23 mouse cellular contexts compared by ENCODE assay signal in genomic region chr5:139402106-139402505, GRCm38 (mm10). TPM values are rescaled to one million over a fixed set of nuclear protein-coding genes. Genes with fewer than 3 reads are reported as not detected.
DNase-seq lines count a peak whose midpoint lies in the region; ATAC-seq and TF ChIP-seq lines count a peak whose summit lies in the region.
"Had no signal": no experiment of that assay in that cellular context is flagged by ENCODE, and none has a peak within 500 bp of the region (broad histone marks: within the 10 kb centered on the region; RNA-seq: fewer than 3 reads in every experiment).

No protein-coding gene starts in this region.

- no peaks in the 10 kb centered on the region for H3K4me1 ChIP-seq in midbrain, postnatal 0 days (ENCODE audit: insufficient read depth, low read length)
- peaks cover 21% of the 10 kb centered on the region for H3K4me1 ChIP-seq in midbrain, embryonic 10.5 days

- 97% methylated on average over 2 of the region's 2 CpGs for WGBS in midbrain, postnatal 0 days
- WGBS in midbrain, embryonic 10.5 days, result 90% methylated on average over 2 of the region's 2 CpGs

- H3K9ac ChIP-seq in midbrain, postnatal 0 days (replicated peaks; ENCODE audit: low read length, poor library complexity, severe bottlenecking), result 0 out of 2 replicates have a peak overlapping the region, but pooled peaks have one; percentile 8
- H3K9ac ChIP-seq: embryonic facial prominence, embryonic 12.5 days; forebrain, embryonic 13.5 days; forebrain, embryonic 15.5 days had no signal

- ATAC-seq in midbrain, postnatal 0 days (ENCODE audit: low FRiP score), result no peak
- ATAC-seq: forebrain, embryonic 13.5 days; forebrain, embryonic 15.5 days had no signal

- H3K36me3 ChIP-seq in midbrain, postnatal 0 days (ENCODE audit: insufficient read depth, low read length), result no peaks in the 10 kb centered on the region
- H3K36me3 ChIP-seq in midbrain, embryonic 10.5 days, result no peaks in the 10 kb centered on the region
- H3K36me3 ChIP-seq: embryonic facial prominence, embryonic 12.5 days; forebrain, embryonic 15.5 days had no signal

- H3K9me3 ChIP-seq in midbrain, postnatal 0 days (ENCODE audit: low read length), result no peaks in the 10 kb centered on the region
- H3K9me3 ChIP-seq in midbrain, embryonic 10.5 days (replicated peaks), result no peaks in the 10 kb centered on the region
- H3K9me3 ChIP-seq: embryonic facial prominence, embryonic 10.5 days; embryonic facial prominence, embryonic 12.5 days; forebrain, embryonic 13.5 days; forebrain, embryonic 15.5 days had no signal

- no peak for DNase-seq in layer of hippocampus, adult 2 months (ENCODE audit: low spot score in 2 of 2)
- DNase-seq in layer of hippocampus, postnatal 25 days (ENCODE audit: extremely low spot score in 1 of 2, low spot score in 1 of 2), result no peak
- DNase-seq in midbrain, postnatal 0 days (ENCODE audit: low spot score), result no peak
- no peak for DNase-seq in midbrain, embryonic 10.5 days (ENCODE audit: low spot score)
- DNase-seq in telencephalon, adult 2 months (ENCODE audit: low read depth, low spot score), result peak; percentile 55
- DNase-seq in thymus, postnatal 36 days, result no peak
- DNase-seq: adrenal gland, adult 2 months; adrenal gland, postnatal 10 days; adrenal gland, postnatal 25 days; cerebellum, adult 11-12 months; cerebellum, adult 2 months; cerebellum, adult 9-10 months; cerebellum, postnatal 25 days had no signal

- TF ChIP-seq CTCF in layer of hippocampus, adult 2 months (conservative IDR thresholded peaks at IDR 0.05), result no peak
- TF ChIP-seq CTCF in midbrain, postnatal 0 days (IDR thresholded peaks at IDR 0.05), result no peak

- no peaks in the 10 kb centered on the region for H3K27me3 ChIP-seq in midbrain, postnatal 0 days (ENCODE audit: insufficient read depth, low read length)
- H3K27me3 ChIP-seq in midbrain, embryonic 10.5 days (ENCODE audit: low read depth, poor library complexity, severe bottlenecking), result no peaks in the 10 kb centered on the region
- H3K27me3 ChIP-seq: embryonic facial prominence, embryonic 12.5 days; forebrain, embryonic 13.5 days; forebrain, embryonic 15.5 days had no signal

- H3K27ac ChIP-seq in layer of hippocampus, adult 2 months, result peak overlapping the region; percentile 15; the same call in 1 of the 2 replicates
- no peak overlapping the region for H3K27ac ChIP-seq in midbrain, postnatal 0 days (ENCODE audit: low read depth, low read length)
- no peak overlapping the region for H3K27ac ChIP-seq in midbrain, embryonic 10.5 days (replicated peaks)
- H3K27ac ChIP-seq: embryonic facial prominence, embryonic 10.5 days; embryonic facial prominence, embryonic 12.5 days; forebrain, embryonic 13.5 days; forebrain, embryonic 15.5 days had no signal

- no peak overlapping the region for H3K4me3 ChIP-seq in layer of hippocampus, adult 2 months
- H3K4me3 ChIP-seq in midbrain, postnatal 0 days (ENCODE audit: low read depth, low read length), result no peak overlapping the region
- no peak overlapping the region for H3K4me3 ChIP-seq in midbrain, embryonic 10.5 days
- H3K4me3 ChIP-seq: embryonic facial prominence, embryonic 10.5 days; embryonic facial prominence, embryonic 12.5 days; forebrain, embryonic 13.5 days; forebrain, embryonic 15.5 days had no signal

- no peak overlapping the region for H3K4me2 ChIP-seq in midbrain, postnatal 0 days (ENCODE audit: low read depth, low read length, poor library complexity, severe bottlenecking)
- H3K4me2 ChIP-seq: embryonic facial prominence, embryonic 12.5 days; forebrain, embryonic 13.5 days; forebrain, embryonic 15.5 days had no signal

RNA-seq across cellular contexts. Expression of gene C130050O18Rik, which starts 3.0 kb away (rescaled TPM):
- total RNA-seq in layer of hippocampus, adult 2 months (2021), result under 1 TPM in 1 of 2 experiments, not detected in 1; 0.18 TPM
- under 1 TPM; 0.25 to 0.33 TPM for total RNA-seq in layer of hippocampus, postnatal 25 days (2021)
- total RNA-seq in midbrain, postnatal 0 days (2014; rRNA removed), result 0.19 TPM in 1 of 2 replicates, not detected in the other
- 0.17 TPM in 1 of 2 replicates, not detected in the other for polyA plus RNA-seq in midbrain, postnatal 0 days (2015; fragmentation: Nextera tagmentation; extraction: Ambion mirVana)
- 0.32 and 0.39 TPM in 2 replicates for polyA plus RNA-seq in midbrain, embryonic 10.5 days (2016; fragmentation: Nextera tagmentation; extraction: Ambion mirVana)

RNA-seq across cellular contexts. Expression of gene Gper1, which starts 20.8 kb away (rescaled TPM):
- total RNA-seq in layer of hippocampus, adult 2 months (2021), result 1 to 10 TPM; 2.1 to 2.4 TPM
- 1 to 10 TPM; 2.3 to 2.8 TPM for total RNA-seq in layer of hippocampus, postnatal 25 days (2021)
- 5.8 and 8.9 TPM in 2 replicates for total RNA-seq in midbrain, postnatal 0 days (2014; rRNA removed)
- 5.8 and 7.1 TPM in 2 replicates for polyA plus RNA-seq in midbrain, postnatal 0 days (2015; fragmentation: Nextera tagmentation; extraction: Ambion mirVana)
- 0.77 and 2.5 TPM in 2 replicates for polyA plus RNA-seq in midbrain, embryonic 10.5 days (2016; fragmentation: Nextera tagmentation; extraction: Ambion mirVana)

RNA-seq across cellular contexts. Expression of gene Gpr146, which starts 24.6 kb away (rescaled TPM):
- total RNA-seq in layer of hippocampus, adult 2 months (2021), result 10 to 100 TPM; 11.5 to 12.8 TPM
- total RNA-seq in layer of hippocampus, postnatal 25 days (2021), result 10 to 100 TPM; 12.7 to 13.1 TPM
- total RNA-seq in midbrain, postnatal 0 days (2014; rRNA removed), result 4.1 and 5.6 TPM in 2 replicates
- polyA plus RNA-seq in midbrain, postnatal 0 days (2015; fragmentation: Nextera tagmentation; extraction: Ambion mirVana), result 3.0 and 3.9 TPM in 2 replicates
- polyA plus RNA-seq in midbrain, embryonic 10.5 days (2016; fragmentation: Nextera tagmentation; extraction: Ambion mirVana), result 1.7 and 2.0 TPM in 2 replicates

RNA-seq across cellular contexts. Expression of gene Cyp2w1, which starts 49.7 kb away (rescaled TPM):
- total RNA-seq in layer of hippocampus, adult 2 months (2021), result not detected
- not detected for total RNA-seq in layer of hippocampus, postnatal 25 days (2021)
- not detected in 2 replicates for total RNA-seq in midbrain, postnatal 0 days (2014; rRNA removed)
- polyA plus RNA-seq in midbrain, postnatal 0 days (2015; fragmentation: Nextera tagmentation; extraction: Ambion mirVana), result not detected in 2 replicates
- polyA plus RNA-seq in midbrain, embryonic 10.5 days (2016; fragmentation: Nextera tagmentation; extraction: Ambion mirVana), result not detected in 2 replicates
- total RNA-seq: adrenal gland, adult 2 months; adrenal gland, postnatal 10 days; adrenal gland, postnatal 25 days; adrenal gland, postnatal 4 days; ES-E14; MEL had no signal
- polyA plus RNA-seq: adrenal gland, adult 2 months; C2C12; cerebellum, adult 2 months; cortical plate, adult 2 months; embryonic facial prominence, embryonic 10.5 days; forebrain, embryonic 11.5 days; forebrain, embryonic 13.5 days; forebrain, embryonic 15.5 days had no signal

RNA-seq across cellular contexts. Expression of gene Cox19, which starts 50.9 kb away (rescaled TPM):
- 10 to 100 TPM; 74.3 to 76.8 TPM for total RNA-seq in layer of hippocampus, adult 2 months (2021)
- total RNA-seq in layer of hippocampus, postnatal 25 days (2021), result 10 to 100 TPM; 66.7 to 67.9 TPM
- 95.5 and 98.5 TPM in 2 replicates for total RNA-seq in midbrain, postnatal 0 days (2014; rRNA removed)
- polyA plus RNA-seq in midbrain, postnatal 0 days (2015; fragmentation: Nextera tagmentation; extraction: Ambion mirVana), result 79.4 and 90.0 TPM in 2 replicates
- 123 and 134 TPM in 2 replicates for polyA plus RNA-seq in midbrain, embryonic 10.5 days (2016; fragmentation: Nextera tagmentation; extraction: Ambion mirVana)
